Comparison of ENCODE assay signal across 24 mouse cellular contexts in genomic region chr7:134181056-134181455, GRCm38 (mm10). TPM values are rescaled to one million over a fixed set of nuclear protein-coding genes. Genes with fewer than 3 reads are reported as not detected.
DNase-seq lines count a peak whose midpoint lies in the region; ATAC-seq lines count a peak whose summit lies in the region.
"Had no signal": no experiment of that assay in that cellular context is flagged by ENCODE, and none has a peak within 500 bp of the region (broad histone marks: within the 10 kb centered on the region; RNA-seq: fewer than 3 reads in every experiment).

No protein-coding gene starts in this region.

- H3K36me3 ChIP-seq in forebrain, embryonic 14.5 days (ENCODE audit: control insufficient read depth, insufficient read depth, low read length), result no peaks in the 10 kb centered on the region
- no peaks in the 10 kb centered on the region for H3K36me3 ChIP-seq in forebrain, embryonic 10.5 days (replicated peaks)
- H3K36me3 ChIP-seq in kidney, embryonic 14.5 days (ENCODE audit: control insufficient read depth, insufficient read depth, low read length), result no peaks in the 10 kb centered on the region
- H3K36me3 ChIP-seq: embryonic facial prominence, embryonic 10.5 days; embryonic facial prominence, embryonic 15.5 days; liver, embryonic 12.5 days; midbrain, embryonic 12.5 days had no signal

- H3K9ac ChIP-seq in forebrain, embryonic 14.5 days (ENCODE audit: low read length), result no peak overlapping the region
- no peak overlapping the region for H3K9ac ChIP-seq in kidney, embryonic 14.5 days (ENCODE audit: low read depth, low read length)
- H3K9ac ChIP-seq: embryonic facial prominence, embryonic 15.5 days; forebrain, embryonic 13.5 days; liver, embryonic 12.5 days; liver, postnatal 0 days; midbrain, embryonic 12.5 days had no signal

- DNase-seq in forebrain, embryonic 14.5 days (ENCODE audit: low spot score), result peak; percentile 59
- no peak for DNase-seq in forebrain, embryonic 10.5 days (ENCODE audit: extremely low spot score, low spot score)
- peak; percentile 64 for DNase-seq in left cerebral cortex, postnatal 4 days
- DNase-seq in left cerebral cortex, adult 11 months (ENCODE audit: low spot score), result no peak
- DNase-seq in MN1 (ENCODE audit: low spot score), result peak; percentile 20
- peak; percentile 10 for DNase-seq in adipocyte (ENCODE audit: low spot score)
- no peak for DNase-seq in left cerebral cortex, postnatal 25 days (ENCODE audit: low spot score in 2 of 2)
- DNase-seq: adrenal gland, postnatal 10 days; cerebellum, adult 8-10 months; gastrocnemius, postnatal 14 days; heart, postnatal 14 days; kidney, adult 18-20 months; kidney, postnatal 4 days; liver, postnatal 0 days; lung, postnatal 36 days; right cerebral cortex, postnatal 14 days had no signal

- WGBS in forebrain, embryonic 14.5 days, result 48% methylated on average over 1 of the region's 1 CpGs
- 88% methylated on average over 1 of the region's 1 CpGs for WGBS in forebrain, embryonic 10.5 days
- WGBS in kidney, embryonic 14.5 days, result 85% methylated on average over 1 of the region's 1 CpGs

- no peak for ATAC-seq in forebrain, embryonic 14.5 days
- no peak for ATAC-seq in kidney, embryonic 14.5 days (ENCODE audit: low FRiP score, low TSS enrichment)
- ATAC-seq: forebrain, embryonic 13.5 days; liver, embryonic 12.5 days; liver, postnatal 0 days had no signal

- H3K4me1 ChIP-seq in forebrain, embryonic 14.5 days (ENCODE audit: control insufficient read depth, insufficient read depth, low read length), result no peaks in the 10 kb centered on the region
- H3K4me1 ChIP-seq in forebrain, embryonic 10.5 days, result no peaks in the 10 kb centered on the region
- H3K4me1 ChIP-seq in kidney, embryonic 14.5 days (ENCODE audit: control insufficient read depth, insufficient read depth, low read length), result no peaks in the 10 kb centered on the region
- H3K4me1 ChIP-seq: embryonic facial prominence, embryonic 10.5 days; embryonic facial prominence, embryonic 15.5 days; forebrain, embryonic 13.5 days; liver, embryonic 12.5 days; midbrain, embryonic 12.5 days had no signal

- H3K27me3 ChIP-seq in forebrain, embryonic 14.5 days (replicated peaks; ENCODE audit: control insufficient read depth, insufficient read depth, low read length), result no peaks in the 10 kb centered on the region
- no peaks in the 10 kb centered on the region for H3K27me3 ChIP-seq in forebrain, embryonic 10.5 days (ENCODE audit: poor library complexity, severe bottlenecking)
- no peaks in the 10 kb centered on the region for H3K27me3 ChIP-seq in kidney, embryonic 14.5 days (ENCODE audit: control insufficient read depth, insufficient read depth, low read length)
- H3K27me3 ChIP-seq: embryonic facial prominence, embryonic 15.5 days; forebrain, embryonic 13.5 days; liver, embryonic 12.5 days; midbrain, embryonic 12.5 days had no signal

- intact Hi-C loops in left cerebral cortex, postnatal 4 days (cut with DNase I), result no loop called here
- intact Hi-C loops in left cerebral cortex, postnatal 25 days (cut with DNase I), result no loop called here

- no peaks in the 10 kb centered on the region for H3K9me3 ChIP-seq in forebrain, embryonic 14.5 days (replicated peaks; ENCODE audit: control insufficient read depth, low read length)
- H3K9me3 ChIP-seq in forebrain, embryonic 10.5 days, result peaks cover 5% of the 10 kb centered on the region; the same call in 1 of the 2 replicates
- H3K9me3 ChIP-seq in kidney, embryonic 14.5 days (ENCODE audit: control insufficient read depth, low read length), result no peaks in the 10 kb centered on the region
- H3K9me3 ChIP-seq: embryonic facial prominence, embryonic 10.5 days; embryonic facial prominence, embryonic 15.5 days; forebrain, embryonic 13.5 days; liver, embryonic 12.5 days had no signal

- H3K4me3 ChIP-seq in forebrain, embryonic 14.5 days (ENCODE audit: low read depth, low read length), result no peak overlapping the region
- no peak overlapping the region for H3K4me3 ChIP-seq in forebrain, embryonic 10.5 days
- H3K4me3 ChIP-seq in kidney, embryonic 14.5 days (ENCODE audit: low read length), result no peak overlapping the region
- H3K4me3 ChIP-seq: embryonic facial prominence, embryonic 10.5 days; embryonic facial prominence, embryonic 15.5 days; forebrain, embryonic 13.5 days; liver, embryonic 12.5 days; midbrain, embryonic 12.5 days had no signal

- no peak overlapping the region for H3K27ac ChIP-seq in forebrain, embryonic 14.5 days (ENCODE audit: low read depth, low read length)
- H3K27ac ChIP-seq in forebrain, embryonic 10.5 days, result no peak overlapping the region
- H3K27ac ChIP-seq in kidney, embryonic 14.5 days (ENCODE audit: low read depth, low read length), result no peak overlapping the region
- H3K27ac ChIP-seq: embryonic facial prominence, embryonic 10.5 days; embryonic facial prominence, embryonic 15.5 days; forebrain, embryonic 13.5 days; kidney, postnatal 0 days; liver, embryonic 12.5 days; midbrain, embryonic 12.5 days had no signal

- H3K4me2 ChIP-seq in forebrain, embryonic 14.5 days (ENCODE audit: low read length), result no peak overlapping the region
- no peak overlapping the region for H3K4me2 ChIP-seq in kidney, embryonic 14.5 days (replicated peaks; ENCODE audit: low read depth, low read length)
- H3K4me2 ChIP-seq: embryonic facial prominence, embryonic 15.5 days; forebrain, embryonic 13.5 days; liver, embryonic 12.5 days; midbrain, embryonic 12.5 days had no signal

RNA-seq across cellular contexts. Expression of gene Adam12, which starts 50.9 kb away (rescaled TPM):
- polyA plus RNA-seq in forebrain, embryonic 14.5 days (2014; fragmentation: Nextera tagmentation; extraction: Ambion mirVana), result 1.9 and 4.8 TPM in 2 replicates
- 0.93 and 1.1 TPM in 2 replicates for polyA plus RNA-seq in forebrain, embryonic 10.5 days (2016; fragmentation: Nextera tagmentation; extraction: Ambion mirVana)
- total RNA-seq in left cerebral cortex, postnatal 4 days (2021), result 10 to 100 TPM; 14.3 to 15.3 TPM
- 3.7 and 7.0 TPM in 2 replicates for polyA plus RNA-seq in kidney, embryonic 14.5 days (2014; fragmentation: Nextera tagmentation; extraction: Ambion mirVana)
- total RNA-seq in left cerebral cortex, postnatal 25 days (2021), result 1 to 10 TPM; 3.8 to 6.0 TPM
- total RNA-seq: granulocyte monocyte progenitor cell, adult 5-6 weeks had no signal

Comparison
In these comparisons a context has a peak if more than half of its experiments do, and no peak if none do; other contexts are left out.
1. DNase-seq: peak in forebrain, embryonic 14.5 days (single experiment), left cerebral cortex, postnatal 4 days (single experiment), MN1 (single experiment) and adipocyte (single experiment); none in forebrain, embryonic 10.5 days (single experiment), left cerebral cortex, adult 11 months (single experiment) and left cerebral cortex, postnatal 25 days (0 of 2).